Mouse (Mus musculus) neural tube, embryonic 14.5 days (tissue): ENCODE data around the gene Nid2. TPM values are rescaled to one million over a fixed set of nuclear protein-coding genes. Genes with fewer than 3 reads are reported as not detected.
A peak's percentile ranks its signal among the peaks of the same experiment; 100 is the strongest.

Experiments
- ATAC-seq: fragments of 200-750 bp; cut with Nextera tagmentation; 2 replicates; pipeline ENCODE4 v1.8.0; 2017; ENCODE audit warnings: low read depth, mild to moderate bottlenecking, moderate TSS enrichment, moderate library complexity
- H3K27ac ChIP-seq: fragments of 300-500 bp; sonication (generic); 2 replicates; pipeline ENCODE4 v1.5.1; 2014; ENCODE audit warnings: low read depth, mild to moderate bottlenecking, control low read depth, low read length, moderate library complexity, mixed read lengths
- H3K27me3 ChIP-seq: fragments of 300-500 bp; sonication (generic); 2 replicates; pipeline ENCODE4 v1.6.1; 2014; ENCODE audit warnings: low read length; ENCODE audit not compliant: control insufficient read depth, insufficient read depth
- H3K36me3 ChIP-seq: fragments of 300-500 bp; sonication (generic); 2 replicates; pipeline ENCODE4 v1.6.1; 2014; ENCODE audit warnings: low read length, mixed read lengths; ENCODE audit not compliant: control insufficient read depth, insufficient read depth
- H3K4me1 ChIP-seq: fragments of 300-500 bp; sonication (generic); 2 replicates; pipeline ENCODE4 v1.6.1; 2014; ENCODE audit warnings: low read length; ENCODE audit not compliant: control insufficient read depth, insufficient read depth
- H3K4me2 ChIP-seq: fragments of 300-500 bp; sonication (generic); 2 replicates; pipeline ENCODE4 v1.6.1; 2014; ENCODE audit warnings: mild to moderate bottlenecking, low read depth, low read length, control low read depth
- H3K4me3 ChIP-seq: fragments of 300-500 bp; sonication (generic); 2 replicates; pipeline ENCODE4 v1.5.1; 2014; ENCODE audit warnings: low read depth, low read length, control low read depth, mixed read lengths
- H3K9ac ChIP-seq: fragments of 300-500 bp; sonication (generic); replicated peaks from 2 replicates; pipeline ENCODE4 v1.6.1; 2014; ENCODE audit warnings: low read depth, mild to moderate bottlenecking, control low read depth, low read length, mixed read lengths
- H3K9me3 ChIP-seq: fragments of 300-500 bp; sonication (generic); 2 replicates; pipeline ENCODE4 v1.6.1; 2016; ENCODE audit warnings: low read length; ENCODE audit not compliant: control insufficient read depth
- WGBS: fragments of 180-500 bp; shearing (Covaris S2); extraction: QIAGEN DNeasy Blood & Tissue Kit; methylation state at CpG from one replicate; pipeline ENCODE4 v1.1.7; 2014; 5-methylcytosine and 5-hydroxymethylcytosine counted together
- polyA plus RNA-seq: library from polyadenylated mRNA; unstranded; fragments of >200 nt; fragmentation: Nextera tagmentation; extraction: Ambion mirVana; gene quantifications from 2 replicates; pipeline ENCODE4 v1.2.1, GENCODE M21; 2014

The Nid2 gene
- polyA plus RNA-seq, 1 experiment from 2014 or later: 6.6 TPM

GRCm38 (mm10) chr14:19807858-19808257 is 56.8 kb downstream of the Nid2 start:
- no peaks in the 10 kb centered on the region for H3K9me3 ChIP-seq
- ATAC-seq: no peak
- no peaks in the 10 kb centered on the region for H3K27me3 ChIP-seq
- H3K4me1 ChIP-seq: no peaks in the 10 kb centered on the region
- peaks cover 6% of the 10 kb centered on the region for H3K36me3 ChIP-seq
- no peak overlapping the region for H3K9ac ChIP-seq
- no peak overlapping the region for H3K4me3 ChIP-seq
- WGBS: 97% methylated on average over 2 of the region's 2 CpGs
- no peak overlapping the region for H3K27ac ChIP-seq
- H3K4me2 ChIP-seq: no peak overlapping the region

GRCm38 (mm10) chr14:19809934-19810333 is 58.9 kb downstream of the Nid2 start:
- WGBS: 67% methylated on average over 10 of the region's 10 CpGs
- H3K4me3 ChIP-seq: no peak overlapping the region
- H3K36me3 ChIP-seq: peaks cover 19% of the 10 kb centered on the region
- no peaks in the 10 kb centered on the region for H3K4me1 ChIP-seq
- no peaks in the 10 kb centered on the region for H3K27me3 ChIP-seq
- H3K9me3 ChIP-seq: no peaks in the 10 kb centered on the region
- H3K27ac ChIP-seq: no peak overlapping the region
- H3K9ac ChIP-seq: no peak overlapping the region
- ATAC-seq: no peak
- H3K4me2 ChIP-seq: no peak overlapping the region

DNA sequence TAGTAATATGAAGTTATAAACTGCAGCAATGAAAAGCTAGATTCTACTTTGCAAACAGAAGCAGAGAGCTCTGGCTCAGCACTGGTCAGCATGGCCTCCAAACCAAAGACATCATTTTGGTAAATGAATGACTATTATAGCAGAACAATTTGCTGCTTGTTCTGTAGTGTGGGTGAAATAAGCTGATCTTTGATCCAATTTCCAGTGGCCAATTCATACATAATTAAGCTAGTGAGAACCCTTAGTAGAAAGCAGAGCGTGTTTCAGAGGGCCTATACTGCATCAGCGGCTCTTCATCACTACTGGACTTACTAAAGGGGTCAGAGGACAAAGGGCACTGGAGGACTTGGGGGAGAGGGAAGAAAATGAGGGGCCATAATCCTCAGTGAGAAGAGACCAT is 62.0 kb downstream of the Nid2 start:
- Histone ChIP-seq H3K27ac (no peak overlapping the region), H3K36me3 (peaks cover 38% of the 10 kb centered on the region), H3K9ac (no peak overlapping the region), H3K27me3 (no peaks in the 10 kb centered on the region), H3K4me2 (no peak overlapping the region), H3K4me1 (no peaks in the 10 kb centered on the region), H3K4me3 (no peak overlapping the region), H3K9me3 (no peaks in the 10 kb centered on the region)
- no peak for ATAC-seq
- 88% methylated on average over 2 of the region's 2 CpGs for WGBS

GRCm38 (mm10) chr14:19817949-19818348 is 66.9 kb downstream of the Nid2 start:
- no peak for ATAC-seq
- 14% methylated on average over 1 of the region's 1 CpGs for WGBS

GRCm38 (mm10) chr14:19821686-19822085 is 70.6 kb downstream of the Nid2 start:
- Histone ChIP-seq H3K4me1 (peaks cover 16% of the 10 kb centered on the region), H3K4me3 (no peak overlapping the region), H3K9ac (no peak overlapping the region), H3K27me3 (no peaks in the 10 kb centered on the region), H3K4me2 (no peak overlapping the region), H3K27ac (no peak overlapping the region), H3K9me3 (no peaks in the 10 kb centered on the region), H3K36me3 (peaks cover 3% of the 10 kb centered on the region; the same call in 1 of the 2 replicates)
- no peak for ATAC-seq
- 94% methylated on average over 5 of the region's 5 CpGs for whole genome bisulfite sequencing

More at GRCm38 (mm10) chr14:19817949-19818348, 66.9 kb downstream of the Nid2 start:
- Histone ChIP-seq H3K27ac (no peak overlapping the region), H3K9me3 (no peaks in the 10 kb centered on the region), H3K4me1 (peaks cover 6% of the 10 kb centered on the region), H3K4me3 (no peak overlapping the region), H3K9ac (no peak overlapping the region), H3K4me2 (no peak overlapping the region), H3K27me3 (no peaks in the 10 kb centered on the region), H3K36me3 (peaks cover 31% of the 10 kb centered on the region)

GRCm38 (mm10) chr14:19823321-19824142 is 72.5 kb downstream of the Nid2 start, which contains the start of gene Rtraf:
Rtraf (minus strand) TSS chr14:19823824.
- ATAC-seq: peak; percentile 99
- Histone ChIP-seq H3K27ac (peak within 1 kb of the TSS; percentile 86), H3K36me3 (no peaks in the 10 kb centered on the region), H3K4me3 (peak within 1 kb of the TSS; percentile 95), H3K4me2 (peak within 1 kb of the TSS; percentile 86), H3K4me1 (peaks cover 16% of the 10 kb centered on the region), H3K27me3 (no peaks in the 10 kb centered on the region), H3K9me3 (no peaks in the 10 kb centered on the region), H3K9ac (peak within 1 kb of the TSS; percentile 84)
- WGBS: under 1% methylated on average over 79 of the region's 80 CpGs

- Histone ChIP-seq H3K9me3 (no peaks in the 10 kb centered on the region), H3K36me3 (no peaks in the 10 kb centered on the region), H3K4me2 (peak overlapping the region; percentile 21; the same call in 1 of the 2 replicates), H3K4me3 (no peak overlapping the region), H3K27ac (peak overlapping the region; percentile 86), H3K27me3 (no peaks in the 10 kb centered on the region), H3K4me1 (peaks cover 16% of the 10 kb centered on the region), H3K9ac (0 out of 2 replicates have a peak overlapping the region, but pooled peaks have one; percentile 11)
- WGBS: 23% methylated on average over 11 of the region's 11 CpGs
- ATAC-seq: peak; percentile 8; the same call in 1 of the 2 replicates
Measured at GRCm38 (mm10) chr14:19825481-19825880, 74.4 kb downstream of the Nid2 start.

- WGBS: 90% methylated on average over 3 of the region's 3 CpGs
- Histone ChIP-seq H3K4me2 (no peak overlapping the region), H3K27ac (no peak overlapping the region), H3K27me3 (no peaks in the 10 kb centered on the region), H3K9ac (no peak overlapping the region), H3K9me3 (no peaks in the 10 kb centered on the region), H3K4me1 (no peaks in the 10 kb centered on the region), H3K4me3 (no peak overlapping the region), H3K36me3 (no peaks in the 10 kb centered on the region)
- no peak for ATAC-seq
Measured at GRCm38 (mm10) chr14:19836289-19836688, 85.2 kb downstream of the Nid2 start.

GRCm38 (mm10) chr14:19839600-19840332 is 88.7 kb downstream of the Nid2 start:
- H3K9me3 ChIP-seq: no peaks in the 10 kb centered on the region
- no peak overlapping the region for H3K27ac ChIP-seq
- H3K4me2 ChIP-seq: peak overlapping the region; percentile 40
- no peaks in the 10 kb centered on the region for H3K36me3 ChIP-seq
- H3K27me3 ChIP-seq: no peaks in the 10 kb centered on the region
- H3K9ac ChIP-seq: peak overlapping the region; percentile 44; the same call in 1 of the 2 replicates
- no peak overlapping the region for H3K4me3 ChIP-seq
- peak; percentile 88 for ATAC-seq
- H3K4me1 ChIP-seq: no peaks in the 10 kb centered on the region
- 25% methylated on average over 15 of the region's 15 CpGs for WGBS
